Mouse (Mus musculus) MEL (cell line): ENCODE results near the gene Ppp1r18. TPM values are rescaled to one million over a fixed set of nuclear protein-coding genes. Genes with fewer than 3 reads are reported as not detected.

Experiments
- DNase-seq: peaks from one replicate; pipeline ENCODE4 v3.0.0; 2011; ENCODE audit warnings: low read depth, low spot score
- H3K27ac ChIP-seq: 2 replicates; pipeline ENCODE4 v1.5.1; 2012; ENCODE audit warnings: low read depth, mild to moderate bottlenecking, control low read depth, low read length, moderate library complexity; ENCODE audit not compliant: control insufficient read depth
- H3K27me3 ChIP-seq, 2 experiments: fragments of 150-350 bp in 1 of 2; sonication (generic) in 1 of 2; 2 replicates each; pipeline ENCODE4 v1.6.1; 2012; ENCODE audit warnings: low read length in 2 of 2, mild to moderate bottlenecking in 2 of 2, improper control_type of control experiment in 1 of 2, moderate library complexity in 1 of 2; ENCODE audit not compliant: insufficient read depth in 2 of 2, control insufficient read depth in 1 of 2
- H3K36me3 ChIP-seq, 2 experiments: 2 replicates each; pipeline ENCODE4 v1.6.1; 2012 to 2014; ENCODE audit warnings: low read length in 2 of 2, improper control_type of control experiment in 1 of 2, inconsistent platforms in 1 of 2, mild to moderate bottlenecking in 1 of 2; ENCODE audit not compliant: insufficient read depth in 2 of 2, control insufficient read depth in 1 of 2
- H3K4me1 ChIP-seq, 2 experiments: fragments of 150-350 bp in 1 of 2; sonication (generic) in 1 of 2; 2 replicates each; pipeline ENCODE4 v1.6.1; 2012; ENCODE audit warnings: low read length in 2 of 2, improper control_type of control experiment in 1 of 2, mild to moderate bottlenecking in 1 of 2; ENCODE audit not compliant: insufficient read depth in 2 of 2, control insufficient read depth in 1 of 2
- H3K4me3 ChIP-seq, 2 experiments: fragments of 150-350 bp in 1 of 2; sonication (generic) in 1 of 2; 2 replicates each; pipeline ENCODE4 v1.5.1; 2012; ENCODE audit warnings: low read depth in 2 of 2, low read length in 2 of 2, mild to moderate bottlenecking in 2 of 2, moderate library complexity in 2 of 2, control low read depth in 1 of 2, improper control_type of control experiment in 1 of 2; ENCODE audit not compliant: control insufficient read depth in 1 of 2, insufficient read depth in 1 of 2
- H3K79me2 ChIP-seq: 2 replicates; pipeline ENCODE4 v1.6.1; 2012; ENCODE audit warnings: mild to moderate bottlenecking, low read length, moderate library complexity; ENCODE audit not compliant: control insufficient read depth, poor library complexity, insufficient read depth
- H3K9ac ChIP-seq: 2 replicates; pipeline ENCODE4 v1.6.1; 2012; ENCODE audit warnings: low read depth, mild to moderate bottlenecking, control low read depth, low read length, moderate library complexity; ENCODE audit not compliant: control insufficient read depth, poor library complexity, severe bottlenecking
- H3K9me3 ChIP-seq: fragments of 150-350 bp; sonication (generic); replicated peaks from 2 replicates; pipeline ENCODE4 v1.6.1; 2012; ENCODE audit warnings: mild to moderate bottlenecking, low read length, improper control_type of control experiment, moderate library complexity; ENCODE audit not compliant: insufficient read depth
- CHD1 ChIP-seq: IDR thresholded peaks from 2 replicates; pipeline ENCODE4 v1.6.1; 2012; ENCODE audit warnings: low read depth, mild to moderate bottlenecking, inconsistent platforms, low read length, improper control_type of control experiment
- ELF1 ChIP-seq: IDR thresholded peaks from 2 replicates; pipeline ENCODE4 v1.6.1; 2014; ENCODE audit warnings: low read depth, mild to moderate bottlenecking, inconsistent platforms, low read length, improper control_type of control experiment, moderate library complexity
- EP300 ChIP-seq, 2 experiments: IDR thresholded peaks; 2 replicates each; pipeline ENCODE4 v1.6.1; 2011; ENCODE audit warnings: improper control_type of control experiment in 2 of 2, low read length in 2 of 2, low read depth in 1 of 2, mild to moderate bottlenecking in 1 of 2
- ETS1 ChIP-seq: IDR thresholded peaks from 2 replicates; pipeline ENCODE4 v1.6.1; 2012; ENCODE audit warnings: low read depth, mild to moderate bottlenecking, inconsistent platforms, low read length, improper control_type of control experiment, moderate library complexity
- GABPA ChIP-seq: IDR thresholded peaks from 2 replicates; pipeline ENCODE4 v1.6.1; 2012; ENCODE audit warnings: low read depth, mild to moderate bottlenecking, inconsistent platforms, low read length, improper control_type of control experiment, moderate library complexity
- GATA1 ChIP-seq: IDR thresholded peaks from 2 replicates; pipeline ENCODE4 v1.6.1; 2011; ENCODE audit warnings: low read depth, low read length, improper control_type of control experiment
- HCFC1 ChIP-seq: IDR thresholded peaks from 2 replicates; pipeline ENCODE4 v1.6.1; 2012; ENCODE audit warnings: low read depth, mild to moderate bottlenecking, inconsistent platforms, low read length, improper control_type of control experiment, moderate library complexity
- JUND ChIP-seq: IDR thresholded peaks from 2 replicates; pipeline ENCODE4 v1.6.1; 2011; ENCODE audit warnings: low read depth, mild to moderate bottlenecking, improper control_type of control experiment, low read length
- MAFK ChIP-seq: IDR thresholded peaks from 2 replicates; pipeline ENCODE4 v1.6.1; 2011; ENCODE audit warnings: low read depth, mild to moderate bottlenecking, low read length, improper control_type of control experiment, borderline replicate concordance
- MAZ ChIP-seq: IDR thresholded peaks from 2 replicates; pipeline ENCODE4 v1.6.1; 2012; ENCODE audit warnings: low read depth, mild to moderate bottlenecking, inconsistent platforms, low read length, improper control_type of control experiment
- MEF2A ChIP-seq: IDR thresholded peaks from 2 replicates; pipeline ENCODE4 v1.6.1; 2014; ENCODE audit warnings: low read depth, mild to moderate bottlenecking, inconsistent platforms, low read length, improper control_type of control experiment; ENCODE audit not compliant: poor library complexity, insufficient replicate concordance, severe bottlenecking; ENCODE audit errors: extremely low read depth
- MYB ChIP-seq: IDR thresholded peaks from 2 replicates; pipeline ENCODE4 v1.6.1; 2011; ENCODE audit warnings: mild to moderate bottlenecking, low read depth, low read length, improper control_type of control experiment
- NRF1 ChIP-seq: IDR thresholded peaks from 2 replicates; pipeline ENCODE4 v1.6.1; 2014; ENCODE audit warnings: low read depth, mild to moderate bottlenecking, inconsistent platforms, low read length, improper control_type of control experiment, moderate library complexity; ENCODE audit not compliant: poor library complexity, insufficient read depth, severe bottlenecking
- RAD21 ChIP-seq: IDR thresholded peaks from 2 replicates; pipeline ENCODE4 v1.6.1; 2011; ENCODE audit warnings: mild to moderate bottlenecking, low read depth, low read length, improper control_type of control experiment
- SIN3A ChIP-seq: IDR thresholded peaks from 2 replicates; pipeline ENCODE4 v1.6.1; 2012; ENCODE audit warnings: low read length, improper control_type of control experiment, inconsistent platforms
- SMC3 ChIP-seq: IDR thresholded peaks from 2 replicates; pipeline ENCODE4 v1.6.1; 2011; ENCODE audit warnings: low read depth, low read length, improper control_type of control experiment
- TAL1 ChIP-seq: IDR thresholded peaks from 2 replicates; pipeline ENCODE4 v1.6.1; 2012; ENCODE audit warnings: mild to moderate bottlenecking, inconsistent platforms, low read length, moderate library complexity, mixed read lengths
- TBP ChIP-seq: IDR thresholded peaks from 2 replicates; pipeline ENCODE4 v1.8.0; 2011; ENCODE audit warnings: low read depth, low read length, improper control_type of control experiment
- TCF12 ChIP-seq: IDR thresholded peaks from 2 replicates; pipeline ENCODE4 v1.6.1; 2014; ENCODE audit warnings: low read depth, mild to moderate bottlenecking, inconsistent platforms, low read length, improper control_type of control experiment, moderate library complexity
- USF1 ChIP-seq: IDR thresholded peaks from 2 replicates; pipeline ENCODE4 v1.6.1; 2014; ENCODE audit warnings: low read depth, mild to moderate bottlenecking, inconsistent platforms, low read length, improper control_type of control experiment, moderate library complexity
- ZC3H11A ChIP-seq: IDR thresholded peaks from 2 replicates; pipeline ENCODE4 v1.6.1; 2012; ENCODE audit warnings: low read depth, mild to moderate bottlenecking, inconsistent platforms, low read length, improper control_type of control experiment
- ZKSCAN1 ChIP-seq: IDR thresholded peaks from 2 replicates; pipeline ENCODE4 v1.6.1; 2012; ENCODE audit warnings: low read depth, mild to moderate bottlenecking, inconsistent platforms, low read length, improper control_type of control experiment, moderate library complexity
- ZMIZ1 ChIP-seq: IDR thresholded peaks from 2 replicates; pipeline ENCODE4 v1.6.1; 2012; ENCODE audit warnings: low read depth, mild to moderate bottlenecking, inconsistent platforms, low read length, improper control_type of control experiment, moderate library complexity
- ZNF384 ChIP-seq: IDR thresholded peaks from 2 replicates; pipeline ENCODE4 v1.6.1; 2012; ENCODE audit warnings: low read depth, mild to moderate bottlenecking, inconsistent platforms, low read length, improper control_type of control experiment
- polyA plus RNA-seq, 2 experiments: library from polyadenylated mRNA; stranded (reverse) in 1 of 2; unstranded in 1 of 2; fragments of >175 nt in 1 of 2; fragments of >200 nt in 1 of 2; gene quantifications; 2 replicates each; pipeline versions ENCODE4 v1.2.1 to v1.2.4; 2012; ENCODE audit warnings: low replicate concordance in 2 of 2, low read depth in 1 of 2; ENCODE audit not compliant: insufficient read length in 2 of 2, insufficient read depth in 1 of 2, missing spikeins in 1 of 2
- total RNA-seq: library from RNA; depleted of rRNA; stranded (reverse); fragments of 300-350 nt; gene quantifications from 2 replicates; pipeline ENCODE4 v1.2.3, GENCODE M21; 2012

Gene Ppp1r18
- total and polyA plus RNA-seq, 3 experiments, result 10.1 to 36.2 TPM; not detected in 1

- TF ChIP-seq ELF1, result 0 out of 2 replicates have a peak, but pooled peaks have one; percentile 31
- TF ChIP-seq MEF2A, result no peak
Observed at GRCm38 (mm10) chr17:35896781-35897643, 31.6 kb downstream of the Ppp1r18 start, which contains the start of gene 2310061I04Rik (continued).

DNA sequence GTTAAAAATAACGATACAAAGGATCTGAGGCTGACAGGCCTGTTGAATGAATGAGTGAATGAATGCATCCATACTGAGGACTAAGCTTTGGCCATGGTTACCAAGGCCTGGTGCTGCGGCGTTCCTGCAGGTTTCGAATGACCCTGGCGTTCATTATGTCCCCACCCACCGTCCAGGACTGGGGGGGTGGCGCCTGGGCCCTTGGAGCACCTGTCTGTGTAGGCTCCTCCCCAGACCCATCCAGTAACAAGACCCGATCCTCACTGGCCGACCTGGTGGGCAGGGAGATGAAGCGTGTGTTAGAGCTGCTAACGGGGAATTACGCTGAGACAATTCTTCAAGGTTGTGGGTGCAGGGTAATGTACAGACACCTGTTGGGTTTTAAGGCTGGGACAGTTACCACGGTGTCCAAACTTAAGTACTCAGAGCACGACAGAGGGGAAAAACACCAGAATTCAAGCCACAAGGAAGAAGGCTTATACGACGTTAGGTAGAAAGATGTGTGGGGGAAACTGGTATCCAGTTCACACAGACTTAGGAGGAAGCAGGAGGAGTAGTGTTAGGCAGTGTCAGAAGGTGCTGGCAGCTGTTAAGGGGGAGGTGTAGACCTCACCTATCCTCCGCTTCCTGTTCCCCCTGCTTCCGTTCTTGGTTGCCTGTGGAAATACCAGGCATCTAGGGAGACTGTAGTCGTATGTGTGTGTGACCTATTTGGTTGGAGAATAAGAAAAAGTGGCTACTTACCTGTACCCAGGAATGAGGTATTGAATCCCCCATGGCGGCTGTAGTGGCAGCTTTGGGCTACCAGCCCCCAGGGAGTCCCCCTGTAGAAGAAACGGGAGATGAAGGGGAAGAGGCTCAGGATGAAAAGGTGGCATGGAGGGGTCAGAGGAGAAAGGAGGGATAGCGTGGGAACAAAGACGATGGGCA, 32.5 kb downstream of the Ppp1r18 start:
- Histone ChIP-seq H3K36me3 (peaks cover 3 to 34% of the 10 kb centered on the region in 2 experiments; a peak in 3 of 4 replicates), H3K79me2 (peaks cover 22% of the 10 kb centered on the region), H3K9me3 (no peaks in the 10 kb centered on the region), H3K27ac (peak overlapping the region; percentile 84), H3K9ac (peak overlapping the region; percentile 86), H3K4me3 (peak overlapping the region; percentile 50 to 59), H3K27me3 (no peaks in the 10 kb centered on the region), H3K4me1 (peaks cover 4 to 42% of the 10 kb centered on the region in 2 experiments; a peak in 3 of 4 replicates)
- 0 out of 2 replicates have a peak, but pooled peaks have one; percentile 43 for TF ChIP-seq MAZ
- no peak for TF ChIP-seq USF1
- TF ChIP-seq HCFC1, result no peak
- peak; percentile 9 for TF ChIP-seq SIN3A
- DNase-seq, result peak; percentile 52

- 0 out of 2 replicates have a peak overlapping the region, but pooled peaks have one; percentile 32 for H3K9ac ChIP-seq
- peak; percentile 86 for DNase-seq
- H3K4me1 ChIP-seq, result peaks cover 4 to 40% of the 10 kb centered on the region in 2 experiments; a peak in 3 of 4 replicates
- H3K4me3 ChIP-seq, result no peak overlapping the region
- peak overlapping the region; percentile 81 for H3K27ac ChIP-seq
- peaks cover 0 to 34% of the 10 kb centered on the region in 2 experiments; a peak in 2 of 4 replicates for H3K36me3 ChIP-seq
- H3K9me3 ChIP-seq, result no peaks in the 10 kb centered on the region
- no peaks in the 10 kb centered on the region for H3K27me3 ChIP-seq
- H3K79me2 ChIP-seq, result peaks cover 17% of the 10 kb centered on the region
- no peak for TF ChIP-seq MAFK
- no peak for TF ChIP-seq CHD1
- no peak for TF ChIP-seq ZNF384
- TF ChIP-seq ZMIZ1, result no peak
- TF ChIP-seq TBP, result peak; percentile 49; the same call in 1 of the 2 replicates
- TF ChIP-seq MAZ, result no peak
- TF ChIP-seq ZC3H11A, result no peak
- peak; percentile 64 for TF ChIP-seq GATA1
- TF ChIP-seq GABPA, result no peak
- TF ChIP-seq NRF1, result no peak
- TF ChIP-seq JUND, result no peak
- TF ChIP-seq TCF12, result peak; percentile 47; the same call in 1 of the 2 replicates
- no peak for TF ChIP-seq MYB
- no peak for TF ChIP-seq USF1
- TF ChIP-seq TAL1, result no peak; the same call in 1 of the 2 replicates
- no peak for TF ChIP-seq ZKSCAN1
- TF ChIP-seq RAD21, result no peak
- peak; percentile 48 to 68; a peak in 3 of 4 replicates for TF ChIP-seq EP300 (IDR thresholded peaks at IDR 0.05; ENCODE audit: low read depth in 1 of 2, low read length in 2 of 2)
- peak; percentile 18; the same call in 1 of the 2 replicates for TF ChIP-seq ETS1
- no peak for TF ChIP-seq SMC3
Observed at GRCm38 (mm10) chr17:35900636-35901035, 35.2 kb downstream of the Ppp1r18 start.
